Mouse (Mus musculus) olfactory bulb, adult 2 months (tissue): ENCODE results near the gene Ccn2.

Source experiments
- CTCF ChIP-seq: fragments of 200-500 bp; IDR thresholded peaks from 2 replicates; pipeline ENCODE4 v1.5.1; 2012; ENCODE audit warnings: low read depth, mild to moderate bottlenecking, low read length, moderate library complexity; ENCODE audit not compliant: insufficient read depth
- POLR2A ChIP-seq: fragments of 200-500 bp; IDR thresholded peaks from 2 replicates; pipeline ENCODE4 v1.6.1; 2012; ENCODE audit warnings: mild to moderate bottlenecking, low read depth, low read length, moderate library complexity; ENCODE audit not compliant: insufficient read depth

DNA sequence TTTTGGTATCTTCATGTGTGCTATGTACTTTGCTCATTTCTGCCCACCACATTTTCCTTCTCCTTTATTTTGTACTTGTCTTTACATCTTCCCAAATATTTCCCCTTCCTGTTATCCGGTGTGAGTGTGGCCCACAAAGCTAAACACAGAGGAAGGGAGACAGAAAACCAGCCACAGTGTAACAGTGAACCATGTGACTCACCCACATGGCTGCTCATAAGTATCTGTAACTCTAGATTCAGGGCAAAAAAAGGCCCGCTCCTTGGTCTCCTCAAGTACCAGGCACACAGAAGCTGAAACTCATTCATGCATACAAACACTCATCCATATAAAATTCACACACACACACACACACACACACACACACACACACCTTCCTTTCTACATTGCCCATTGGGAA is 7.8 kb downstream of the Ccn2 start:
- no peak for TF ChIP-seq CTCF
- no peak for TF ChIP-seq POLR2A
